Mouse (Mus musculus) lung, postnatal 0 days (tissue): ENCODE data around the gene E2f4.

Experiments used
- CTCF ChIP-seq: IDR thresholded peaks from 2 replicates; pipeline ENCODE4 v1.5.1; 2016; ENCODE audit warnings: antibody characterized with exemption, mild to moderate bottlenecking
- EP300 ChIP-seq: IDR thresholded peaks from 2 replicates; pipeline ENCODE4 v1.6.1; 2016; ENCODE audit warnings: antibody characterized with exemption, mild to moderate bottlenecking, control low read depth

DNA sequence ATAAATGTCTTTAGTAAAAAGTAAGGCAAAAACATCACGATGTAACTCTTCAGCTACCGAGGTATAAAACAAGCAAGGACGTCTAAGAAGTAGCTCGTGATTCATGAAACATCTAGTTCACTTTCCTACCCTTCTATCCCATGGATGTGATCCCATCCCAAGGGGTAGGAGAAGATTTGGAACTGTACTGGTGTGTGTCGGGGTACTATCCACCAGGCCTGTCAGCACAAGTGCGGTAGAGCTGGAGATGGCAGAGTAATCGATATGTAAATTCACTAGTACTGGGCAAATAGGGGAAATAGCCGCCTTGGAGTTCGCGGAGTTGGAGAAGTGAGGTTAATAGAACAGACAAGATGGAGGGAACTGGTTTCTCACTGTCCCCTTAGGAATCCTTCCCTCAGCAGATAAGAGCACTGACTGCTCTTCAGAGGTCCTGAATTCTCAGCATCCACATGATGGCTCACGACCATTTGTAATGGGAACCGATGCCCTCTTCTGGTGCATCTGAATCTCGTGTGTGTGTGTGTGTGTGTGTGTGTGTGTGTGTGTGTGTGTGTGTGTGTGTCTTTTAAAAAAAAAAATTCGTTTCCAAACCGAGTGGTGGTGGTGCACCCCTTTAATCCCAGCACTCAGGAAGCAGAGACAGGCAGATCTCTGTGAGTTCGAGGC is 34.1 kb upstream of the E2f4 start:
- TF ChIP-seq CTCF = peak; percentile 28; the same call in 1 of the 2 replicates
- no peak for TF ChIP-seq EP300
